Mouse (Mus musculus) MEL (cell line): ENCODE results near the gene Tgfbr3l. TPM values are rescaled to one million over a fixed set of nuclear protein-coding genes. Genes with fewer than 3 reads are reported as not detected.

Experiments
- DNase-seq: peaks from one replicate; pipeline ENCODE4 v3.0.0; 2011; ENCODE audit warnings: low read depth, low spot score
- H3K27ac ChIP-seq: 2 replicates; pipeline ENCODE4 v1.5.1; 2012; ENCODE audit warnings: low read depth, mild to moderate bottlenecking, control low read depth, low read length, moderate library complexity; ENCODE audit not compliant: control insufficient read depth
- H3K27me3 ChIP-seq, 2 experiments: fragments of 150-350 bp in 1 of 2; sonication (generic) in 1 of 2; 2 replicates each; pipeline ENCODE4 v1.6.1; 2012; ENCODE audit warnings: low read length in 2 of 2, mild to moderate bottlenecking in 2 of 2, improper control_type of control experiment in 1 of 2, moderate library complexity in 1 of 2; ENCODE audit not compliant: insufficient read depth in 2 of 2, control insufficient read depth in 1 of 2
- H3K36me3 ChIP-seq, 2 experiments: 2 replicates each; pipeline ENCODE4 v1.6.1; 2012 to 2014; ENCODE audit warnings: low read length in 2 of 2, improper control_type of control experiment in 1 of 2, inconsistent platforms in 1 of 2, mild to moderate bottlenecking in 1 of 2; ENCODE audit not compliant: insufficient read depth in 2 of 2, control insufficient read depth in 1 of 2
- H3K4me1 ChIP-seq, 2 experiments: fragments of 150-350 bp in 1 of 2; sonication (generic) in 1 of 2; 2 replicates each; pipeline ENCODE4 v1.6.1; 2012; ENCODE audit warnings: low read length in 2 of 2, improper control_type of control experiment in 1 of 2, mild to moderate bottlenecking in 1 of 2; ENCODE audit not compliant: insufficient read depth in 2 of 2, control insufficient read depth in 1 of 2
- H3K4me3 ChIP-seq, 2 experiments: fragments of 150-350 bp in 1 of 2; sonication (generic) in 1 of 2; 2 replicates each; pipeline ENCODE4 v1.5.1; 2012; ENCODE audit warnings: low read depth in 2 of 2, low read length in 2 of 2, mild to moderate bottlenecking in 2 of 2, moderate library complexity in 2 of 2, control low read depth in 1 of 2, improper control_type of control experiment in 1 of 2; ENCODE audit not compliant: control insufficient read depth in 1 of 2, insufficient read depth in 1 of 2
- H3K79me2 ChIP-seq: 2 replicates; pipeline ENCODE4 v1.6.1; 2012; ENCODE audit warnings: mild to moderate bottlenecking, low read length, moderate library complexity; ENCODE audit not compliant: control insufficient read depth, poor library complexity, insufficient read depth
- H3K9ac ChIP-seq: 2 replicates; pipeline ENCODE4 v1.6.1; 2012; ENCODE audit warnings: low read depth, mild to moderate bottlenecking, control low read depth, low read length, moderate library complexity; ENCODE audit not compliant: control insufficient read depth, poor library complexity, severe bottlenecking
- H3K9me3 ChIP-seq: fragments of 150-350 bp; sonication (generic); replicated peaks from 2 replicates; pipeline ENCODE4 v1.6.1; 2012; ENCODE audit warnings: mild to moderate bottlenecking, low read length, improper control_type of control experiment, moderate library complexity; ENCODE audit not compliant: insufficient read depth
- BHLHE40 ChIP-seq: IDR thresholded peaks from 2 replicates; pipeline ENCODE4 v1.6.1; 2012; ENCODE audit warnings: low read depth, mild to moderate bottlenecking, inconsistent platforms, low read length, improper control_type of control experiment, borderline replicate concordance
- ELF1 ChIP-seq: IDR thresholded peaks from 2 replicates; pipeline ENCODE4 v1.6.1; 2014; ENCODE audit warnings: low read depth, mild to moderate bottlenecking, inconsistent platforms, low read length, improper control_type of control experiment, moderate library complexity
- ETS1 ChIP-seq: IDR thresholded peaks from 2 replicates; pipeline ENCODE4 v1.6.1; 2012; ENCODE audit warnings: low read depth, mild to moderate bottlenecking, inconsistent platforms, low read length, improper control_type of control experiment, moderate library complexity
- GABPA ChIP-seq: IDR thresholded peaks from 2 replicates; pipeline ENCODE4 v1.6.1; 2012; ENCODE audit warnings: low read depth, mild to moderate bottlenecking, inconsistent platforms, low read length, improper control_type of control experiment, moderate library complexity
- GATA1 ChIP-seq: IDR thresholded peaks from 2 replicates; pipeline ENCODE4 v1.6.1; 2011; ENCODE audit warnings: low read depth, low read length, improper control_type of control experiment
- HCFC1 ChIP-seq: IDR thresholded peaks from 2 replicates; pipeline ENCODE4 v1.6.1; 2012; ENCODE audit warnings: low read depth, mild to moderate bottlenecking, inconsistent platforms, low read length, improper control_type of control experiment, moderate library complexity
- JUND ChIP-seq: IDR thresholded peaks from 2 replicates; pipeline ENCODE4 v1.6.1; 2011; ENCODE audit warnings: low read depth, mild to moderate bottlenecking, improper control_type of control experiment, low read length
- MAX ChIP-seq: IDR thresholded peaks from 2 replicates; pipeline ENCODE4 v1.6.1; 2011; ENCODE audit warnings: low read length, improper control_type of control experiment
- MEF2A ChIP-seq: IDR thresholded peaks from 2 replicates; pipeline ENCODE4 v1.6.1; 2014; ENCODE audit warnings: low read depth, mild to moderate bottlenecking, inconsistent platforms, low read length, improper control_type of control experiment; ENCODE audit not compliant: poor library complexity, insufficient replicate concordance, severe bottlenecking; ENCODE audit errors: extremely low read depth
- POLR2AphosphoS2 ChIP-seq: IDR thresholded peaks from 2 replicates; pipeline ENCODE4 v1.6.1; 2011; ENCODE audit warnings: low read length, improper control_type of control experiment
- POLR2AphosphoS5 ChIP-seq: IDR thresholded peaks from 2 replicates; pipeline ENCODE4 v1.6.1; 2012; ENCODE audit warnings: low read depth, borderline replicate concordance, mild to moderate bottlenecking, inconsistent platforms, low read length, moderate library complexity, mixed read lengths
- SIN3A ChIP-seq: IDR thresholded peaks from 2 replicates; pipeline ENCODE4 v1.6.1; 2012; ENCODE audit warnings: low read length, improper control_type of control experiment, inconsistent platforms
- TBP ChIP-seq: IDR thresholded peaks from 2 replicates; pipeline ENCODE4 v1.8.0; 2011; ENCODE audit warnings: low read depth, low read length, improper control_type of control experiment
- UBTF ChIP-seq: IDR thresholded peaks from 2 replicates; pipeline ENCODE4 v1.6.1; 2012; ENCODE audit warnings: low read depth, mild to moderate bottlenecking, inconsistent platforms, low read length, improper control_type of control experiment, moderate library complexity, borderline replicate concordance; ENCODE audit not compliant: insufficient read depth
- USF1 ChIP-seq: IDR thresholded peaks from 2 replicates; pipeline ENCODE4 v1.6.1; 2014; ENCODE audit warnings: low read depth, mild to moderate bottlenecking, inconsistent platforms, low read length, improper control_type of control experiment, moderate library complexity
- ZC3H11A ChIP-seq: IDR thresholded peaks from 2 replicates; pipeline ENCODE4 v1.6.1; 2012; ENCODE audit warnings: low read depth, mild to moderate bottlenecking, inconsistent platforms, low read length, improper control_type of control experiment
- ZKSCAN1 ChIP-seq: IDR thresholded peaks from 2 replicates; pipeline ENCODE4 v1.6.1; 2012; ENCODE audit warnings: low read depth, mild to moderate bottlenecking, inconsistent platforms, low read length, improper control_type of control experiment, moderate library complexity
- ZMIZ1 ChIP-seq: IDR thresholded peaks from 2 replicates; pipeline ENCODE4 v1.6.1; 2012; ENCODE audit warnings: low read depth, mild to moderate bottlenecking, inconsistent platforms, low read length, improper control_type of control experiment, moderate library complexity
- polyA plus RNA-seq, 2 experiments: library from polyadenylated mRNA; stranded (reverse) in 1 of 2; unstranded in 1 of 2; fragments of >175 nt in 1 of 2; fragments of >200 nt in 1 of 2; gene quantifications; 2 replicates each; pipeline versions ENCODE4 v1.2.1 to v1.2.4; 2012; ENCODE audit warnings: low replicate concordance in 2 of 2, low read depth in 1 of 2; ENCODE audit not compliant: insufficient read length in 2 of 2, insufficient read depth in 1 of 2, missing spikeins in 1 of 2
- total RNA-seq: library from RNA; depleted of rRNA; stranded (reverse); fragments of 300-350 nt; gene quantifications from 2 replicates; pipeline ENCODE4 v1.2.3, GENCODE M21; 2012

Gene Tgfbr3l
- total and polyA plus RNA-seq, 3 experiments = 2.2 to 14.2 TPM; not detected in 1

- Histone ChIP-seq H3K9ac (no peak overlapping the region), H3K4me1 (peaks cover 0 to 5% of the 10 kb centered on the region in 2 experiments; a peak in 2 of 4 replicates), H3K36me3 (peaks cover 3% of the 10 kb centered on the region in 2 experiments; a peak in 3 of 4 replicates), H3K27me3 (no peaks in the 10 kb centered on the region), H3K9me3 (no peaks in the 10 kb centered on the region), H3K4me3 (no peak overlapping the region), H3K27ac (no peak overlapping the region), H3K79me2 (no peaks in the 10 kb centered on the region)
- DNase-seq = no peak
- TF ChIP-seq BHLHE40 (no peak), TBP (no peak)
Observed at GRCm38 (mm10) chr8:4259805-4260170, 11.8 kb downstream of the Tgfbr3l start.

GRCm38 (mm10) chr8:4263105-4263791, 15.2 kb downstream of the Tgfbr3l start:
- Histone ChIP-seq H3K27ac (no peak overlapping the region), H3K27me3 (no peaks in the 10 kb centered on the region), H3K9ac (no peak overlapping the region), H3K4me3 (no peak overlapping the region), H3K36me3 (peaks cover 3 to 12% of the 10 kb centered on the region in 2 experiments; a peak in 3 of 4 replicates), H3K79me2 (no peaks in the 10 kb centered on the region), H3K9me3 (no peaks in the 10 kb centered on the region), H3K4me1 (peaks cover 0 to 4% of the 10 kb centered on the region in 2 experiments; a peak in 2 of 4 replicates)
- TF ChIP-seq ZC3H11A = no peak
- no peak for TF ChIP-seq MAX
- no peak for DNase-seq

GRCm38 (mm10) chr8:4265160-4265914, 17.3 kb downstream of the Tgfbr3l start:
- no peaks in the 10 kb centered on the region for H3K9me3 ChIP-seq
- no peaks in the 10 kb centered on the region for H3K27me3 ChIP-seq
- H3K27ac ChIP-seq = no peak overlapping the region
- no peak overlapping the region for H3K9ac ChIP-seq
- H3K36me3 ChIP-seq = peaks cover 0 to 18% of the 10 kb centered on the region in 2 experiments; a peak in 2 of 4 replicates
- DNase-seq = no peak
- no peaks in the 10 kb centered on the region for H3K4me1 ChIP-seq
- TF ChIP-seq UBTF = no peak
- TF ChIP-seq USF1 = no peak
- TF ChIP-seq GATA1 = no peak
- no peak for TF ChIP-seq JUND
- TF ChIP-seq SIN3A = no peak
- TF ChIP-seq ELF1 = no peak
- no peak for TF ChIP-seq POLR2AphosphoS2
- TF ChIP-seq ZKSCAN1 = no peak
- TF ChIP-seq MEF2A = no peak
- TF ChIP-seq ETS1 = no peak
- TF ChIP-seq HCFC1 = no peak
- TF ChIP-seq GABPA = no peak
- no peak for TF ChIP-seq ZMIZ1
- no peak for TF ChIP-seq MAX
- TF ChIP-seq POLR2AphosphoS5 = no peak
- no peaks in the 10 kb centered on the region for H3K79me2 ChIP-seq
- H3K4me3 ChIP-seq = no peak overlapping the region
